Mouse (Mus musculus) layer of hippocampus, postnatal 10 days (tissue): ENCODE data around the gene Mex3a. TPM values are rescaled to one million over a fixed set of nuclear protein-coding genes. Genes with fewer than 3 reads are reported as not detected.
A peak's percentile ranks its signal among the peaks of the same experiment; 100 is the strongest.
"Not testable (repeated sequence)": the region's sequence is repeated elsewhere in the genome, so short reads cannot be mapped to it uniquely, and the experiment has no call there.

Source experiments
- DNase-seq, 2 experiments: peaks; one replicate each; pipeline ENCODE4 v3.0.0; 2021; ENCODE audit warnings: low spot score in 2 of 2
- microRNA-seq, 2 experiments: library from miRNA; unstranded; fragments of <30 nt; microRNA quantifications; one replicate each; pipeline ENCODE4 v1.2.0; 2021
- total RNA-seq, 2 experiments: library from RNA; stranded (reverse); gene quantifications; 2 replicates each; pipeline ENCODE4 v1.2.3; 2021

Gene Mex3a
- total RNA-seq, 2 experiments from 2014 or later = 17.0 to 18.5 TPM

GRCm38 (mm10) chr3:88566116-88566515 is 33.9 kb downstream of the Mex3a start:
- DNase-seq = no peak

GRCm38 (mm10) chr3:88566536-88567061 is 34.4 kb downstream of the Mex3a start:
- no peak for DNase-seq

- no peak for DNase-seq
Measured at GRCm38 (mm10) chr3:88567892-88568291, 35.7 kb downstream of the Mex3a start.

GRCm38 (mm10) chr3:88568615-88569014 is 36.4 kb downstream of the Mex3a start:
- DNase-seq = no peak

- DNase-seq = no peak
Measured at GRCm38 (mm10) chr3:88569093-88569492, 36.9 kb downstream of the Mex3a start.

- no peak for DNase-seq
Measured at GRCm38 (mm10) chr3:88569694-88570093, 37.5 kb downstream of the Mex3a start.

- DNase-seq = no peak
Measured at GRCm38 (mm10) chr3:88570341-88570740, 38.1 kb downstream of the Mex3a start.

- DNase-seq = no peak
Measured at GRCm38 (mm10) chr3:88571856-88572255, 39.7 kb downstream of the Mex3a start.

- DNase-seq = no peak
Measured at GRCm38 (mm10) chr3:88572835-88573234, 40.6 kb downstream of the Mex3a start.

- DNase-seq = no peak
Measured at GRCm38 (mm10) chr3:88573810-88574209, 41.6 kb downstream of the Mex3a start.

GRCm38 (mm10) chr3:88575540-88575939 is 43.3 kb downstream of the Mex3a start, which contains the start of gene Ssr2:
Gene Ssr2, plus strand, starts transcription at chr3:88575876.
- no peak for DNase-seq

- not testable (repeated sequence) for DNase-seq
Measured at GRCm38 (mm10) chr3:88577846-88578245, 45.7 kb downstream of the Mex3a start.

GRCm38 (mm10) chr3:88578498-88579424 is 46.6 kb downstream of the Mex3a start:
- no peak for DNase-seq

- peak; percentile 78 for DNase-seq
Measured at GRCm38 (mm10) chr3:88579454-88580117, 47.4 kb downstream of the Mex3a start.

GRCm38 (mm10) chr3:88585769-88586168 is 53.6 kb downstream of the Mex3a start:
- no peak for DNase-seq

- no peak for DNase-seq
Measured at GRCm38 (mm10) chr3:88586640-88587039, 54.4 kb downstream of the Mex3a start.

GRCm38 (mm10) chr3:88590246-88590645 is 58.1 kb downstream of the Mex3a start:
- DNase-seq = no peak

Small RNAs within 50 kb of the gene (microRNA-seq; reads per million reads assigned to microRNA genes)
- 0 reads per million in 2 experiments for gene Mir1905

Other genes starting within 250 kb of the Mex3a start
- under 1 TPM; 0.78 to 0.83 TPM for gene Gm38392, start 245.2 kb upstream of the Mex3a start, total RNA-seq
- 1 to 10 TPM; 1.8 to 7.0 TPM for gene Tsacc, start 235.4 kb upstream of the Mex3a start, total RNA-seq
- 100 to 1,000 TPM; 198 to 208 TPM for gene Cct3, start 235.3 kb upstream of the Mex3a start, total RNA-seq
- gene Glmp, start 207.4 kb upstream of the Mex3a start, total RNA-seq = 10 to 100 TPM; 62.1 to 73.0 TPM
- under 1 TPM; 0.71 to 0.87 TPM for gene Tmem79, start 196.2 kb upstream of the Mex3a start, total RNA-seq
- 10 to 100 TPM; 71.6 to 72.7 TPM for gene Smg5, start 196.1 kb upstream of the Mex3a start, total RNA-seq
- 1 to 10 TPM; 6.8 to 8.4 TPM for gene Paqr6, start 167.8 kb upstream of the Mex3a start, total RNA-seq
- under 1 TPM; 0.55 to 0.83 TPM for gene Bglap3, start 159.7 kb upstream of the Mex3a start, total RNA-seq
- not detected for gene Bglap2, start 153.7 kb upstream of the Mex3a start, total RNA-seq
- gene Bglap, start 147.9 kb upstream of the Mex3a start, total RNA-seq = 1 to 10 TPM in 1 of 2 experiments, not detected in 1; 2.7 TPM
- 10 to 100 TPM; 10.9 to 11.6 TPM for gene Pmf1, start 122.1 kb upstream of the Mex3a start, total RNA-seq
- gene Slc25a44, start 107.3 kb upstream of the Mex3a start, total RNA-seq = 10 to 100 TPM; 54.1 to 58.1 TPM
- gene Sema4a, start 71.2 kb upstream of the Mex3a start, total RNA-seq = 10 to 100 TPM; 39.6 to 42.8 TPM
- gene Lmna, start 22.4 kb upstream of the Mex3a start, total RNA-seq = 10 to 100 TPM; 46.2 to 50.5 TPM
- not detected for gene Rab25, start 15.9 kb downstream of the Mex3a start, total RNA-seq
- gene Lamtor2, start 20.7 kb downstream of the Mex3a start, total RNA-seq = 100 to 1,000 TPM; 117 to 126 TPM
- gene Ubqln4, start 21.4 kb downstream of the Mex3a start, total RNA-seq = 10 to 100 TPM; 79.9 to 81.8 TPM
- gene Ssr2, start 43.5 kb downstream of the Mex3a start, total RNA-seq = 100 to 1,000 TPM; 123 to 129 TPM
- gene Arhgef2, start 73.6 kb downstream of the Mex3a start, total RNA-seq = 100 to 1,000 TPM; 212 to 255 TPM
- gene Rxfp4, start 120.7 kb downstream of the Mex3a start, total RNA-seq = not detected
- gene Khdc4, start 153.4 kb downstream of the Mex3a start, total RNA-seq = 10 to 100 TPM; 54.2 to 56.1 TPM
- gene Rit1, start 184.4 kb downstream of the Mex3a start, total RNA-seq = 10 to 100 TPM; 48.8 to 55.2 TPM
- 100 to 1,000 TPM; 430 to 447 TPM for gene Syt11, start 242.8 kb downstream of the Mex3a start, total RNA-seq